Mouse (Mus musculus) layer of hippocampus, adult 11-12 months (tissue): ENCODE data around the gene Egfem1.

ENCODE experiments used
- DNase-seq: peaks from one replicate; pipeline ENCODE4 v3.0.0; 2022; ENCODE audit warnings: low spot score

Gene Egfem1

DNA sequence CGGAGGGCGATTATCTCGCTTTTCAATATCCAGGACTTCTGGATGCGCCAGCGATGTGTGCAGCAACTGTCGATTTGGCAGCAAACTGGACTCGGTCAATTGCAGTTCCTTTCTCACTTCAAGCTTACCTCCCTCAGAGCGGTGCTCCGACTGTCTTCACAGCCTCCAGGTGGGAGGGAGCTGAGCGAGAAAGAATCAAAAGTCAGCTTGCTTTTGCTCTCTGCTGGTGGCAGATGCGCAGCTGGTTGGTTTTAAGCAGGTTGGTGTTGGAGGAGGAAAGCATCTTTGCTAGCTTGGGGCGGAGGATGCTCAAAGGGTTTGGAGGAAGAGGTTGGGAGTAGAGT, at the start of gene Egfem1:
Gene Egfem1, plus strand, starts transcription at position 72 of the 344 bp plus-strand sequence.
- DNase-seq = peak; percentile 38

DNA sequence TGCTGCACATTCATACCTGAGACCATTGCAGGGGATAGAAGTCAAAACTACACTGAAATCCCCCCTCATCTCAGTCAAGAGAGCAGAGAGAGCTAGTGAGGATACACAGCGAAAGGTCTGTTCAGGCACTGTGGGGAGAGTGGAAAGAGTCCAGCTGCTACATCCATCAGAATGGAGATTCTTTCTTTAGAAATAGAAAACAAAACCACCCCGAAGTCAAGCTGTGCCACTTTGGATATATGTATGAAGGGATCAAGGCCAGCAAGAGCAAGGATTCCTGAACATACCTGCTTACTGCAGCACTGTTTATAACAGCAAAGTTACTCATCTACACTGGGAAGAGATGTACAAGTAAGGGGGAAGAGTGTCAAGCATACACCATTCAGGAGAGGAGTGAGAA, 48.7 kb upstream of the Egfem1 start:
- DNase-seq = no peak

DNA sequence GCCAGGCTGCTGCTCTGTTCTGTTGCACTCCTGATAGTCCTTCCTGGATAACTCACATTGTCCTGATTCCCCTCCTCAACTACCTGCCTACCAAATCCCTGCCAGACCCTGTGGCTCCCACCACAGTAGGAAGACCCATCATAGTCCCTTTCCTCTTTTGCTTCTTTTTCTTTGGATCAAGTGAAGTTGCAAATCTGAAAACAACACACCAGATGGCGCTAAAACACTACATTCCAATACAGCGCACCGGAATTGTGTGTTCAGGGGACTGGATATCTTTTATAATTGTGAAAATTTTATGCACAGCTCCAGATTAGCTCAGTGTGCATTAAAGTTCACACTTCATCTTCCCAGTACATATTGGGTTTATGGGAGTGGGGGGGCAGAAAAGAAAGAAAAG, 45.7 kb upstream of the Egfem1 start:
- peak; percentile 41 for DNase-seq

DNA sequence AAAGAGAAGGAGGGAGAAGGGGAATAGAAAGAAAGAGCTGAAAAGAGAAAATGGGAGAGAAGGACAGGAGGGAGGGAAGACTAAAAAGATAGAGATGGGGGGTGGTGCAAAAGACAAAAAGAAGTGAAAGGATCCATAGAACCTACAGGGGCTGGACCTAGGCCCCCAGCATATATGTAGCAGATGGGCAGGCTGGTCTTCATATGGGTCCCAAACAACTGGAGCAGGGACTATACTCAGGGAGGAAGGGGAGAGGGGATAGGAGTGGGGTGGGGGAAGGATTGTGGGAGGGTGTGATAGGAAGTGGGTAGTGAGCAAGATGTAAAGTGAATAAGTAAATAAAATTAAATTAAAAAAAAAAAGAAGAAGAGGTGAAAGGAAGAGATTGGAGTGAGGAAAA, 45.2 kb upstream of the Egfem1 start:
- no peak for DNase-seq

DNA sequence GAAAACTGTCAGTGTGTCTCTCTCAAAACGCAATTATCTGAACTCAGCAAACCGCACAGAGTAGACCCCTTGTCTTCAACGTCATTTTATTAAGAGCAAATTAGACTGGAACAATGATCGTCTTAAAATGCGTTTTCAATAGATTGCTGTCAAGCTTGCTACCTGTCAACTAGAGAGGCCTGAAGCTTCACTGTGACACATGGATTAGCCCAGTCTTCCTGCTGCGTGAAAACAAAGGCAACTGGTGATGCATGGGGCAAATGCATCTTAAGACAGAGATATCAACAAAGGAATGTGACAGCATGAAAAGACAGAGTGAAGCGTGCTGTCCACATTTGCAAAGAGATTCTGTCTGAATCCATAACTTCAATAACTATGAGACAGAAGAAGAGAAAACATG, 41.8 kb upstream of the Egfem1 start:
- no peak for DNase-seq

DNA sequence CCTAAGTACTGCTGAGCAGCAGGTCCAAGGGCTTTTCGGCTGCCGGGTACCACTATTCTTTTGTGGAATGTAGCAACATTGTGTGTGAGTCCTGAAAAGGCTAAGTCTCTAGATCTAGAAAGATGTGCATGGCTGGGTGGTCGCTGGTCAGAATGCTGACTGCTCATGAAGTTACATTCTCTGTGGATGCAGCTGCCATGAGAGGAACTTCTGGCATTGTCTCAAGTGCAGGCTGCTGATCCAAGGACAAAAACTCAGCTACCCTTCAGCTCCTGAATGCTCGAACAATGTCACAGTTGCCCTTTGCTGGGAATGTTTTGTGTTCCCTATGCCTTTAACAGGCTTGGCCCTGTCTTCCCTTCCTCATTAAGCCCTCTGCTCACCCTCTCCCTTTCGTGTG, 35.5 kb upstream of the Egfem1 start:
- no peak for DNase-seq

DNA sequence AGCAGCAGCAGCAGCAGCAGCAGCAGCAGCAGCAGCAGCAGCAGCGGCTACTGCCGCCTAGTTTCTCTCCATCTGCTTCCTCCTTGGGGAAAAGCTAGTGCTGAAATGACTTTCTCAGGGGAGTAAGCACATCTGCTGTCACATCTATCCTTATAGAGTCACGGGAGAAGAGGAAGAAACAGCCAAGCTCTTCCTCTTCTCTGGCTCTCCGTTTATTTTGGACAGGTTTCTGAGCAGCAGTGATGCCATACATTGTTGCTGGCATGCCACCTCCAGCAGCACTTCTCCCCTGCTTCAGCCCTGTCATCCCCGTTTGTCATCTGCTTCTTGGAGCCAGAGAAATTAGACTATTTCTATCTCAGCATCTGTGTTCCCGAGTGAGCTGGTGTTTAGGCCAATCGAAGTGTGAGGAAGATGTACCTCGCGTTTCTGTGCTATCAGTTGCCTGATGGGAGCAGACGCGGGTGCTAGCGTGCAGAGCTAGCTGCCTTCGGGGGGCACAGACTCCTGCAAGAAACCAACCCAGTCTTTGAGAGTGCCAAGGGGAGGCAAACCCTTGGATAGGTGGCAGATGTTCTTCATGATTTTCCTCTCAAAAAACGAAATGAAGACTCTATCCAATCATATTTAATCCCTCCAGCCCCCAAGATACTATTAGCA, 34.4 kb upstream of the Egfem1 start:
- peak; percentile 28 for DNase-seq

DNA sequence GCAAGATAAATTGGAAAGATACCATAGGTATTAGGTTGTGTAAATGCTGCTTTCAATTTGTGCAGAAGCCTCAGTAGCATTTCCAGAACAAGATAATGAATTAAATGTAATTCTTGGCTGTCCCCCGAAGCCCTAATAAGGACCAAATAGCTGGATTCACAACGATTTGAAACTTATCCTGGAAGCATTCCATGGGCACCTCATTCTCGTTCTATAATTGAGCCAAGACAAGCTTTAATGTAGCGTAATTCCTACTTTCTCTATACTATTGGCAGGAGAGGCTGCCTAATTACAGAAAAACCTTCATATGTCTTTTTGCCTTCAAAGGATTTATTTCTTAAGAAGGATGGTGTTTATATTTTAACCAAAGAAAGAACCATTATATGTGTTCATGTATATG, 18.7 kb upstream of the Egfem1 start:
- DNase-seq = no peak

DNA sequence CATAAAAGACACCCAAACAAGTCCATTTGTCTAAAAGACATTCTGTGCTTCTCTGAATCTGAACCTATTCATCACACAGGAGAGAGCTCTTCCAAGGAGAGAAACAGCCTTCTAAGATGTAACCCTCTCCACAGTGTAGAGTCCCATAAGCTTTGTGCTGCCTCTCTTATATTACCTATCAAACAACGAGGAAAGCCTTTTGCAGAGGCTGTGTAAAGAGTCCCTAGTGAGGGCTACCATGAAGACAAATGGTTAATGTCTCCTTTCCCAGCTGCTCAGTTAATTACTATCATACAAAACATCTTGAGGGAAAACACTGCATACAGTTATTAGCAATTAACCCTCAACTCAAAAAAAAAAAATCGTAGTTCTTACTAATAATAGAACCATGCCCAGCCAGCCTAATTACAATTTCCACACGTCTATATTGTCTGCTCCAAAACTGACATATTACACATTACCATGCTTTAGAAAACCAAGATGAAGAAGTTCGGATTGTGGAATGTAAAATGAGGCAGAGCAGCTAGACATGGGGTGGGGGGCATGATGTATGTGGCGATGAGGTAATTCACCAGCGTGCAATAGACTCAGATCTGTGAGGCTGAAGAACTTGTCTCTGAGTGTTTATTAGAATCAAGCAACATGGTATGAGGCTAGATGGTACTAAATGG, 13.3 kb upstream of the Egfem1 start:
- no peak for DNase-seq

DNA sequence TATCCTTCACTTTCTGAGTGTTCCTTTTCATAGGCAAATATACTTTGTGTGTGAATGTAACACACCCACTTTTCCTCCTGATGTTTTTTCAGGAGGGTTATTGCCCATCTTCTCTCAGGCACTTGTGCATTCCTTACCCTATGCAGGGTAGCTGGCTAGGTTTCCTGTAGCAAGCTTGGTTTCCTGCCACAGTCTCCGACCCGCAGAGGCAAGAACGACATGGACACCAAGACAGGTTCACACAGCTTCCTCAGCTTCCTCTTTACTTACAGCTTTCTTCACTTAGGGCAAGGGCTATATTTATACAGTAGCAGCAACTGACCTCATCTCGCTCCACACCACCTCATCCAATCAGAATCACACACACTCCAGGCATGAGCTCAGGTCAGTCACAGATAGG, 10.5 kb upstream of the Egfem1 start:
- DNase-seq = no peak

DNA sequence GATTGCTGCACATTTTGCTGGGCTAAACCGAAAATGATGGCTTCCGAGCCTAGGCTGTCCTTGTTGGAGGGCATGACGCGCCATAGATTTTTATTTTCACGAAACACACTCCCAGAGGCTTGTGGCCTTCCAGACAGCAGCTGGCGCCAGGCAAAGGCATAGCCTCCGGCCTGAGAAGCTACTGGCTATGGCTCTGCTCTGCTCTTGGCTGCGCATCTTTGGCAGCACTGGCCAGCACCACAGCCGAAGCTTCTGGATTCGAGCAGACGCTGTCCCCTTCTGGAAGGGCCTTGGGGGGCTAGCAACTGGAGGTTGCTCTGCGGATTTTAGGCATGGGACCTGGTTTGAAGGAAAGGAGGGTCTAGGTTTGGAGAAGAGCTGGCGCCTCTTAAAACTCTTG, 306 bp upstream of the Egfem1 start:
- DNase-seq = peak; percentile 20

DNA sequence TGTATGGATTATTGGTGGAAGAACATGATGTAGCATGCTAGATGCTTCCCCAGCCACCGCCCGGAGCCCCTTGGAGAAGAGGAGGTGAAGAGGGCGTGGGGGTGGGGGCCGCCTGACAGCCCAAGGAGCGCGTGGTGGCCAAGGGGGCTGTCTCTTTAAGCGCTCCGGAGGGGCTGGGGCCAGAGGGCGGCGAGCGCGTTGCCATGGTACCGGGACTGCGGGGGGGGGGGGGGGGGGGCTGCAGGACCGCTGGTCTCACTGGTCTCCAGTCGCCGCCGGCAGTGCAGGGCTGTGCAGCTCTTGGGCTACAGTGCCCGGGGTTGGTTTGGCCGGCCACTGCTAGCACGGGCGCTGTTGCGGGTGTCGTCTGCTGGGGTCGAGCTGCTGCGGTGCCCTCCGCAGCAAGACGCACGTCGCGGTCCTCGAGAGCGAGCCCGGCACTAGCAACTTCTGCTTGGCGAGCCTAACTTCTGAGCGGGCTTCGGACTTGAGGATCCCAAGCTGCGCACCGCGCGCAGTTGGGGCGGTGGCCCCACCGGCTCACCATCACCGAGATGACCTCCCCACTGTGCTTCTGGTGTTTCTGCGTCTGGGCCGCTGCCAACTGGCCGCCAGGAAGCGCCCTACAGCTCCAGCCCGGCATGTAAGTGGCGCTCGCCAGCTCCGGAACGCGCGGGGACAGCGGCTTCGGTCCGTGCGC, 623 bp downstream of the Egfem1 start:
- peak; percentile 30 for DNase-seq

DNA sequence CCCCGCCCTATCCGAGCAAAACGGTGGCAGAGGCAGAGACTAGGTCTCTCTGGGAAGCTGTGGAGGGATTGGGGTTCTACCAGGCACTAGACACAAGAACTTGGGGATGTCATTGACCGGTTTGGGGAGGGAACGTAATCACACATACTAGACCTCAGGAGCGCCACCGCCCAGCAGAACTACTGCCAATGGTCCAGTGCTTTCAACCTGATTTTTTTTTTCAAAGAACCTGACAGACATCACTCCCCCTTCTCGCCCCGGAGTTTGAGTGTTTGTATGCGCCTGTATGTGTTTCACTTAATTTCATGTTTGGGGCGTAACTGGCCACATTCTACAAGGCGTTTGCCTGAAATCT, 1.1 kb downstream of the Egfem1 start:
- DNase-seq = no peak

DNA sequence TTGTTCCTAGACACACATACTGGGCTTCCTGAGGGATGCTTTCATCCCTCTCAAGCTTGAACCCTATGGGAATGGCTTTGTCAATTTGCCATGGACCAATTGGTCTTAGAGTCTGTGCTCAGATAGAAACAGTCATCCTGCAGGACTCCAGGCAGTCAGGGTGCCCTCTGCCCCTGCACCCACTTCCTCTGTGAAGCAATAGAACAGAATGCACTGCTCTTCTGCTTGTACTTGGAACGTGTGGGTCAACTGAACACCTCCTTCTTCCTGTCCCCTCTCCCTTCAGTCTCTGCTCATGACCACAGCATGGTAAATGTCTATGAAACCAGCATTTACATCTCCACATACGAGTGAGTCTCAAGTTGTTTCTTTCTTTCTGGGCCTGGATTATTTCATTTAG, 16.6 kb downstream of the Egfem1 start:
- DNase-seq = no peak

DNA sequence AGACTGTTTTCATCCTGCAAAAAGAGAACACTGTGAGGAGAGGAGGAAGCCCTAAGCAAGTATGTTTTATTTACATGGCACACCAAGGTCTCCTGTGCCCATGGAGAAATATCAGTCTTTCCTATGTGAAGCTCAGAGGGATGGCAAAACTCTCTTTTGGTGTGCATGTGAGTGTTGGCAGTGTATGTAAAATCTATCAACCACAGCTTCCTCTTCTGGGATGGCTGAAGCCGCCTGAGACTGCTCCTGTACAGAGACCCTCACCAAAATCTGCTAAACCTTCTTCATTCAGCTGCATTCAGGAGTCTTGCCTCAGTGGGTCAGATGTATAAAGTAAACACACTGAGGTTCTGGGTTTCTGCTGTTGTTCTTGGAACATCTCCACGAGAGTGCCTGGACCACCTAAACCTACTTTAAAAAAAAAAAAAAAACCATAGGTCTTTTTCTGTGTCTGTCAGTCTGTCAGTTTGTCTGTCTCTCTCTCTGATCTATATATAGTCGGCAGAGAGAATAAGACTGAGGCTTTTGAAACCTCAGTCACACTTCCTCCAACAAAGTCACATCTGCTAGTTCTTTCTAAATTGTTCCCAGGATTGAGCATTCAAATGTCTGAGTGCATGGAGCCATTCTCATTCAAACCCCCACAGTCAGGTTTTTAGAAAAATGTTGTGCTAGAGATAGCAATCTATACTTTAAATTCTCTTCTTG, 24.3 kb downstream of the Egfem1 start:
- no peak for DNase-seq

DNA sequence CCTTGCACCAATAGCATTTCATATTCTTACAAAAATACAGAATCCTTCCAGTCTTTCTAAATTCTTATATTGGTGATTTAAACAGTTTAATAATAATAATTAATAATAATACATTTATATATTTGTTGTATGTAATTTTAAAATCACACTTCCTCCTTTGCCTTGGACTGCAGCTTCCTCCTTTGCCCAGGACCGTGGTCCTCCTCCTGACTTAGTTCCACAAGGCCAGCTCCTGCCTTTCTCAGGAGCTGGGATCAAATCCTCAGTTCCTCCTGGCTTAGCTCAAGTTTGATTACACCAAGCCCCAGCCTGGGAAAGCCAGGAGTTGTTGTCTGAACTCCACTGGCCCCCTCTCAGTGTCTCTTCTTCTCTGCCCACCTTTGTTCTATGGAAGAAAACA, 25.3 kb downstream of the Egfem1 start:
- DNase-seq = no peak

DNA sequence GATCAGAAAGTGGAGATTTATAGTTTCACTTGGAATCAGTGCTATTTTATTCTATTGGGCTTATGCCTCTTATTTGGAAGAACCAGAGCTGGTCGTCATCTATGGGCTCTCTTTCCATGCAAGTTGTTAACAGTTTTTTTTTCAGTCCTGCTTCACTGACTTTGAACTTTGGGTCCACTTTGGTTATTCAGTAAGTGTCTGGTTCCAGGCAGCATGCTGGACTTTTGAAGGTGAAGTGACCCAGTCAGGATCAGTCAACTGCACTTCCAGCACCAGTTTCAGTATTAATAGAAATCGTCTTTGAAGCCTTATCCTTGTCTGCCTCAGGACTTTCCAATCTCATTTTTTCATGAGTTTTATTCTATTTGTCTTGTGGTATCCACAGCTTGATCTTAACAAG, 28.5 kb downstream of the Egfem1 start:
- DNase-seq = no peak

DNA sequence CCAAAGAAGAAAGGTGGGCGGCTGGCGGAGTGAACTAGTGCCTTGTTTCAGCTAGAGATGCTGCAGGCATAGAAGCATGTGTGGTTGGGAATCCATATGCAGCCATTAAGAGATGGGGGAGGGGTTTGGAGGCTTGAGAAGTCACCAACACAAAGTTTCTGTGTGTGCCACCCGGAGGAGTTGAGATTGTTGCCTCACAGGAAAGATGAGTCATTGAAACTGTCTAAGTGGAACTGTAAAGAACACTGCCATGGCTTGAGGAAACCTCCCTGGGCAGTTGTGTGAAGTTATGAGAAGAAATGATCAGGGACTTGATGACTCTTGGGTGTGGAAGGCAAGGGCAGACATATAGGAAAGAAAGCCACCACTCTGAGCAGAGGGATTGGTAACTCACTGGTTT, 32.7 kb downstream of the Egfem1 start:
- DNase-seq = no peak

DNA sequence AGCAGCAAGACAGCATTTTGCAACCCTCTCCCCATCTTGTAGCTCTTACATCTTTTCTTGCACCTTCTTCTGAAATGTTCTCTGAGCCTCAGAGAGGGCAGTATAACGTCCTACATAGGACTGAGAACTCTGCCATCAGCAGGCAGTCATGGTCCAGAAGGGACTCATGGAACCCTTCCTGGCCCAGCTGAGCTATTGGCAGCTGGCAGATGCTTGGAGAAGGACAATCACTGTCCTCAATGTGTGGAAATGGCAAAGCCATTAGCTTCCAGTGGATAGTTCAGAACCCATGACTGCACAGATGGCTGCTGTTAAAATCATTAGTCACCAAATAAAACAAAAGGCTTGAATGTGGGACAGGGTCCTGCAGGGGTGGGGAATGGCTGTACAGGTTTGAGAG, 35.6 kb downstream of the Egfem1 start:
- DNase-seq = no peak

DNA sequence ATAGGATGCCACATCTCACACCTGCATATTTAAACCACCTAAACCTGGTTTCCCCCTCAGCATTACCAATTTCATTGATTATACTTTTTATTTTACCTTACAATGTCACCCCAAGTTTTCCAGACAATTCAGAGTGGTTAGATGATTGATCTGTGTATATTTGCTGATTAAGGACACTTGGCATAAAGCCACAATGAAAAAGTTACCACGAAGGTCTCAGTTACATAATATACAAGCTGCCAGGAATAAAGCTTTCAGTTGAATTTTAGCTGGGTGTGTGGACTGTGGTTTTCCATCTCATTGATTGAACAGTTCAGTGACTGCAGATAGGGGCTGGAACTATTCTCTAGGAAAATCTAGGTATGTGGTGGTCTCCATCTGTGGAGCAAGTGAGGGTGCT, 40.7 kb downstream of the Egfem1 start:
- no peak for DNase-seq

DNA sequence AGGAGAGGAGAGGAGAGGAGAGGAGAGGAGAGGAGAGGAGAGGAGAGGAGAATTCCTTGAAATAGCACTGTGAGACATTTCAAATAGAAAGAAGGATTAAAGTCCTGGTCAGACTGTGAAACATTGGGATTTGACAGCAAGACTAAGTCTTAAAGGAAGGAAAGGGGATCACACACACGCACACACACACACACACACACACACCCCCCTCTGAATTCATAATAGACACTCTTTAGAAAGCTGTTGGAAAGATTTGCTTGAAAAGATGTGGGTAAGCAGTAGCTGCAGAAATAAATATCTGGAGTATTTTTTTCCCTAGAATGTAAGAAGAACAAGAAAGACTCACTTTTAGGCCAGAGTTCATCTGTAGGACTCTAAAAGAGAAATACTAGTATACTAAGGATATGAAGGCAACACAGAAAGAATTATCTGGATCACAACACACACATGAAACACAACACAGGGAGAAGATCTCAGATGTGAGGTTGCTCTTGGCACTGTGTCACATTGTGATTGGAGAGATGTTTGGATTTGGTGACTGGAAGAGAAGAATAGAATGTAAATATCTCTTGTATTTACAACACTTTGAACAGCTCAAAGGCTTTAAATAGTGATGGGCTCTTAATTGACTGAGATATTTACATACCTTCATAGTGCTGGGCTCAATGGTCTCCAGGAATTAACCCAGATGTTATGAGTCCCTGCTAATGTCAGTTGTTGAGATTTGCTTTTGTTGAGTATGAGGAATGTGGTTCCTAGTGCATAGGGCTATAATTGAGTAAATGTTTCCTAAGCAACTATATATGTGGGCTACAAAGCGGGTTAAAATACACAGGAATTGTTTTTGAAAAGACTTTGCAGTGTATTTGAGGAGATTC, 50.5 kb downstream of the Egfem1 start:
- DNase-seq = no peak

DNA sequence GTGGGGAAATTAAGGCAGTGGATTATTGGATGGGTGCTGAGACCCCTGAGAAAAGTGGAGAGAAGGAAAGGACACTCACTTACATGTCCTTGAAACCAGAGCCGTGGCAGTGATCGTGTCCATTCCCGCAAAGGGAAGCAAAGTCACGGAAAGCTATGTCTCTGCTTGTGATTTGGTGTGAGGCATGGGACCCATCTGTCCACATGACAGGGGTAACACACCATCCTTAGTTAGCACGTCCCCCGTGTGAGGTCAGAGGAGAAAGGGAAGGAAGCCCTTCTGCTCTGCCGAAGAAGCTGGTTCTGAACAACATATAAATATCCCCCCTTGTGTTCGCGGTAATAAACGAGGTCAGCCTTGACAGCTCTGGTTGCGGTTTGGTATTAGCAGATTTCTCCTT, 52.7 kb downstream of the Egfem1 start:
- DNase-seq = no peak
